Mouse (Mus musculus): Measurements from ENCODE around the gene Epn2. TPM values are rescaled to one million over a fixed set of nuclear protein-coding genes. Genes with fewer than 3 reads are reported as not detected.

Epn2 gene
- polyA plus RNA-seq, 1 experiment from 2014 or later, result 45.3 TPM

DNA sequence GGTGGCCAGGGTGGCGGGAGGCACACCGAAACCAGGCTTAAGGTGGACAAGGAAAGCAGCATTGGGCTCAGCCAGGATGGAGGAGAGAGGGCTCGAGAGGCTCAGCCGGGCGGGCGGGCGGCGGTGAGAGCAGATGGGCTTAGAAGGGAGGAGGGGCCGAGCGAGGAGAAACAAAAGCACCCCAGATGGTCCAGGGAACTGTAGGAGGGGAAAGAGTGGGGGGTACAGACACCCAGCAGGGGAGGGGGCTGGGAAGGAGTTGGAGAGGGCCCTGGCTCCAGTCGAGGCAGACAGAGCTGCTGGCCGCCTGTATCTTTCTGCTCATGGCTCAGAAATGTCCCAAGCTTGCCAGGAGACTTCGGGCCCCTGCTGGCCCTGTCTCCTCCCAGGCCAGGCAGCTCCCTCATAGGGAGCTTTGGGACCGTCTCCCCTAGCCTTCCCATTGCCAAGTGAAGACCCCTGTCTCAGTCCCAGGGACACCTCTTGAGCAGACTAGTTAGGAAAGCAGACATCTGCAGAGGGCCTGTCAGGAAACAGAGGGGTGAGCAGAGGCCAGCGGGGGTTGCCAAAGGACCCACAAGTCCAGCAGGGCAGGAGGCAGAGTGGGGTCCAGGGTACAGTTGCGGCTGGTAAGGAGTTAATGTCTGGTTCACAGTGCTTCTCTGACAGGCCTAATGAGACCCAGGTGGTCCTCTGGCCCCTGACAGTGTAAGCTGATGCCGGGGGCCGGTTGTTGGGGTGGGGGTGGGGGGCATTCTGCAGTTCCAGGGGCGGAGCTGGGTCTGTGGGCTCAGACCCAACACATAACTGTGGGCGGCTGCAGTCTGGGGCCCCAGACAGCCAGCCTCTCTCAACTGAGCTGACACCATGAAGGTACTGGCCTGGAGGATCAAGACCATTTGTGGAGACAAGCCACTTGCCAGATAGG lies 94.6 kb downstream of the Epn2 start, which contains the start of gene Mfap4:
Mfap4 (plus strand) TSS at position 819 of the 928 bp plus-strand sequence.
- H3K27me3 ChIP-seq, result no peaks in the 10 kb centered on the region
- H3K9ac ChIP-seq, result peak within 1 kb of the TSS; percentile 60
- ATAC-seq, result peak; percentile 89
- 7% methylated on average over 20 of the region's 20 CpGs for WGBS
- H3K27ac ChIP-seq, result peak within 1 kb of the TSS; percentile 99
- H3K4me3 ChIP-seq, result peak within 1 kb of the TSS; percentile 28
- H3K4me1 ChIP-seq, result peaks cover 57% of the 10 kb centered on the region
- H3K36me3 ChIP-seq (ENCODE audit: poor library complexity, severe bottlenecking), result peaks cover 29% of the 10 kb centered on the region
- H3K9me3 ChIP-seq (replicated peaks), result no peaks in the 10 kb centered on the region
- H3K4me2 ChIP-seq, result peak within 1 kb of the TSS; percentile 57

DNA sequence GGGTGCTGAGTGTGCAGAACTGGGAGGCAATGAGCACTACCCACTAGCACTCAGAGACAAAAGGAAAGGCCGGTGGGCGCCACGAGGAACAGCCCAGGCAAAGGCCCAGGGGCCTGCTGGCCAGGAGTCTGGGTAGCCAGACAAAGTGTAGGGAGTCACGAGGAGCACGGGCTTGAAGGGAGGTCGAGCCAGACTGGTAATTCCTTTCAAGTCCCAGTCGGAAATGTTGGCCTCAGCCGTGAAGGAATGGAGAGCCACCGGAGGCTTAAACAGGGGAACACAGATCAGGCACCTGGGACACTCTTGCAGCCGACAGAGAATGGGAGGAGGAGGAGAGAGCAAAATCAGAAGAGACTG lies 95.3 kb downstream of the Epn2 start:
- Histone ChIP-seq H3K27ac (peak overlapping the region; percentile 99), H3K4me3 (no peak overlapping the region), H3K27me3 (no peaks in the 10 kb centered on the region), H3K9me3 (replicated peaks) (no peaks in the 10 kb centered on the region), H3K36me3 (ENCODE audit: poor library complexity, severe bottlenecking) (peaks cover 22% of the 10 kb centered on the region), H3K4me1 (peaks cover 51% of the 10 kb centered on the region), H3K4me2 (peak overlapping the region; percentile 57), H3K9ac (peak overlapping the region; percentile 60)
- whole genome bisulfite sequencing, result 11% methylated on average over 10 of the region's 10 CpGs
- ATAC-seq, result peak; percentile 19; the same call in 1 of the 2 replicates

DNA sequence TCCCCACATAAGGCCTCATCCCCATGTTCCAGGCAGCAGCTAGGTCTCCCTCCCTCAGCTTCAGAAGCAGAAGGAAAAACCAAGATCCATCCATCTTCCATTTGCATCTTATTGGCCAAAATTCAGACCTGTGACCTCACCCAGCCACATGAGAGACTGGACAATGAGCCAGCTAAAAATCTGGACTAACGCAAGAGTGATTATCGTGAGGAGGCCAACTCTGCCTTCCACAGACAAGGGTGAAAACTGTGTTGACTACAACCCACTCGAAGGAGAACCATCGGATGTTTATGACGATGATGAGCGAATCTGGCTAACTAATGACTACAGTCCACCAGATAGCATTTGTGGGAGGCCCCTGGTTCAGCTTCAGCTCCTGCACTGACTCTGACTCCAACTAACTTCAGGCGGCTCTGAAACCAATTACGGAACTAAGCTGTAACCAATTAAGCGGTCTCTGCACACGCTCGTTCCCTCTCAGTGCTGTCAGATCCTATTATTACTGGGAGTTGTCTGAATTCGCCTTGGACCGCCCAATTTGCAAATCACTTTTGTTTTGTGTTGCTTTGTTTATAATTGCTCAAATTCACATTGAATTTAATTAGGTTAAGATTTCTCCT lies 96.2 kb downstream of the Epn2 start:
- peak overlapping the region; percentile 99 for H3K27ac ChIP-seq
- H3K4me2 ChIP-seq, result no peak overlapping the region
- no peaks in the 10 kb centered on the region for H3K27me3 ChIP-seq
- peaks cover 13% of the 10 kb centered on the region for H3K36me3 ChIP-seq (ENCODE audit: poor library complexity, severe bottlenecking)
- ATAC-seq, result no peak
- peaks cover 47% of the 10 kb centered on the region for H3K4me1 ChIP-seq
- no peak overlapping the region for H3K4me3 ChIP-seq
- WGBS, result 42% methylated on average over 13 of the region's 13 CpGs
- no peak overlapping the region for H3K9ac ChIP-seq
- no peaks in the 10 kb centered on the region for H3K9me3 ChIP-seq (replicated peaks)

DNA sequence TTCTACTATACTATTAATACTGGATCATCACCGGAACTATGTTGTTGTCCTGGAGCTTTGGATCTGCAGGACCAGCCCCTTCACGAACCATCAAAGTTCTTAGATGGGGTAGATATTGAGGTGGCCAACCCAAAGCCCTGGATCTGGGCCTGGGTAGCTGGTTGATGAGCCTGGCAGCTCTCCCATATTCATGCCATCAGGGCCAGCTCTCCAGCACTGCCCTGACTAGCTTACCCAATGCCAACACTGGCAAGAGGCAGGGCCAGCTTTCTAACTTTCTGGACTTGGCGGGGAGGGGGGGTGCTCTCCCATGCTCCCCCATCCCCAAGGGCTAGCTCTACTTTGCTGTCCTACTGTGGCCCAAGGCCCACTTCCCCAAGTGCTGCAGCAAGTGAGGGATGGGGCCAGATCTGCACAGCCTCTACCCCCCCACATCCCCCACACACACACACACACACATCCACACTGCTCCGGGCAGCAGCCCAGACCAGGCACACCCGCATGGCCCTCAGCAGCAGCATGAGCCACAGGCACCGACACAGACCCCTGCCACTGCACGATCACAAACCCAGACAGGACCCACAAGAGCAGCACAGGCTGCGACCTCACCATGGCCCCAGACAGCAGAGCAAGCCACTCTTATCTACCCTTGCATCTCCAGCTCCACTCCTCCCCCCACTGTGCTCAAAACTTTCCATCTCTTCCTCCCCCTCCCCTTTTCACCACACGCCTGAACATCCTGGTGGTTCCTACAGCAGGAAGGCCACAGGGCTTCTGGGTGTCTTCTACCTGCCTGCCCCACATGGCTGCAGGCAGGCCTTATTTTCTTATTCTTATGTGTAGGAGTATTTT lies 98.0 kb downstream of the Epn2 start:
- no peak overlapping the region for H3K27ac ChIP-seq
- no peaks in the 10 kb centered on the region for H3K9me3 ChIP-seq (replicated peaks)
- no peak overlapping the region for H3K4me2 ChIP-seq
- no peak for ATAC-seq
- no peak overlapping the region; the same call in 1 of the 2 replicates for H3K9ac ChIP-seq
- H3K4me1 ChIP-seq, result peaks cover 37% of the 10 kb centered on the region
- H3K4me3 ChIP-seq, result no peak overlapping the region
- no peaks in the 10 kb centered on the region for H3K27me3 ChIP-seq
- H3K36me3 ChIP-seq (ENCODE audit: poor library complexity, severe bottlenecking), result no peaks in the 10 kb centered on the region
- 85% methylated on average over 9 of the region's 9 CpGs for WGBS

DNA sequence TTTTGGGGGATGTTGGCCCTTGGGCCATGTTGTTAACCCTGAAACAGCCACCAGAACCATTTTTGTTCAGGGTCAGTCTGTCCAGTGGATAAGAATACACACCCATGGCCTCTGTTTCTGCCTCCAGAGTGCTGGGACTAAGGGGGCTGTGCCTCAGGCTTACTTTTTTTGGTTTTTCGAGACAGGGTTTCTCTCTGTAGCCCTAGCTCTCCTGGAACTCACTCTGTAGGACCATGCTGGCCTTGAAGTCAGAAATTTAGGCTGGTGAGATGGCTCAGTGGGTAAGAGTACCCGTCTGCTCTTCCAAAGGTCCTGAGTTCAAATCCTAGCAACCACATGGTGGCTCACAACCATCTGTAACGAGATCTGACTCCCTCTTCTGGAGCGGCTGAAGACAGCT lies 100.7 kb downstream of the Epn2 start:
- Histone ChIP-seq H3K4me2 (no peak overlapping the region), H3K4me3 (no peak overlapping the region), H3K27me3 (no peaks in the 10 kb centered on the region), H3K4me1 (peaks cover 11% of the 10 kb centered on the region), H3K9me3 (replicated peaks) (no peaks in the 10 kb centered on the region), H3K36me3 (ENCODE audit: poor library complexity, severe bottlenecking) (no peaks in the 10 kb centered on the region), H3K27ac (no peak overlapping the region), H3K9ac (no peak overlapping the region)
- WGBS, result 86% methylated on average over 4 of the region's 4 CpGs
- no peak for ATAC-seq

DNA sequence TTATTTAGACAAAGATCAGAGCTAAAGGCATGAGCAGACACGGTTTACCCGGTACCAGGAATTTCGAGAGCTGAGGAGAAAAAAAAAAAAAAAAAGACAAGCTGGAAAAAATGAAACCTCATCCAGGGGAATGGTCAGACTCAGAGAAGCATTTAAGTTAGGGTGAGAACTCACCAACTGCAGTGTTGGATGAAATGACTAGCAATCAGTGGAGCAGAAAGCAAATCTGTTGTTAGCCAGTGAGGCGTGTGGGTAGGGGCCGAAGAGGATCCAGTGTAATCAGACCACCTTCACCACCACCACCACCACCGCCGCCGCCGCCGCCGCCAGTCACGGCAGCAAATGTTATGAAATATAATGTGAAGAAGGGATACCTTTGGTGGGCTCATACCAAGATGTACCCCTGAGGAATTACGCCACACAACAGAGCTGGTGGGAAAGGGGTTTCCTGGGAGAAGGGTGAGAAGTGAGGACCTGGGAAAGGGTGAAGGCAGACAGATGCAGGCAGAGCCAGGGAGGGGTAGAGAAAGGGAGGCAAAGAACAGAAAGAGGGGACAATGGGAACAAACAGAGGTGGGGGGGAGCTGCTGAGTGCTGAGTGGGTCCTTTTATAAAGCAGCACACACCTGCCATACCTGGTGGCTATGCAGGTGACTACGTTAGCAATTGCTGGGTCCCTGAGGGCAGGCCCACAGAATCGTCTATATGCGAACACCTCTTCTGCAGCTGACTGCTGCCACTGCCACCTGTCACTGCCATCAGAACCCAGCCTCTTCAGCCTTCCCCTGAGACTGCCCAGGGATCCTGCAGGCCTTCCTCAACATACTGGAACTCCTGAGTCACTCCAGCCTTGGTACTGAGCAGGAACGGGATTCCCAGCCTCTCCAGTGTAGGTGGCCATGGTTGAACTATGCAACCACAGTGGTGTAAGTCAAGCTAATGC lies 101.7 kb downstream of the Epn2 start:
- Histone ChIP-seq H3K4me1 (peaks cover 10% of the 10 kb centered on the region), H3K27ac (no peak overlapping the region), H3K36me3 (ENCODE audit: poor library complexity, severe bottlenecking) (no peaks in the 10 kb centered on the region), H3K4me2 (peak overlapping the region; percentile 40), H3K9me3 (replicated peaks) (no peaks in the 10 kb centered on the region), H3K4me3 (no peak overlapping the region), H3K27me3 (no peaks in the 10 kb centered on the region), H3K9ac (0 out of 2 replicates have a peak overlapping the region, but pooled peaks have one; percentile 3)
- WGBS, result 43% methylated on average over 17 of the region's 17 CpGs
- ATAC-seq, result no peak

DNA sequence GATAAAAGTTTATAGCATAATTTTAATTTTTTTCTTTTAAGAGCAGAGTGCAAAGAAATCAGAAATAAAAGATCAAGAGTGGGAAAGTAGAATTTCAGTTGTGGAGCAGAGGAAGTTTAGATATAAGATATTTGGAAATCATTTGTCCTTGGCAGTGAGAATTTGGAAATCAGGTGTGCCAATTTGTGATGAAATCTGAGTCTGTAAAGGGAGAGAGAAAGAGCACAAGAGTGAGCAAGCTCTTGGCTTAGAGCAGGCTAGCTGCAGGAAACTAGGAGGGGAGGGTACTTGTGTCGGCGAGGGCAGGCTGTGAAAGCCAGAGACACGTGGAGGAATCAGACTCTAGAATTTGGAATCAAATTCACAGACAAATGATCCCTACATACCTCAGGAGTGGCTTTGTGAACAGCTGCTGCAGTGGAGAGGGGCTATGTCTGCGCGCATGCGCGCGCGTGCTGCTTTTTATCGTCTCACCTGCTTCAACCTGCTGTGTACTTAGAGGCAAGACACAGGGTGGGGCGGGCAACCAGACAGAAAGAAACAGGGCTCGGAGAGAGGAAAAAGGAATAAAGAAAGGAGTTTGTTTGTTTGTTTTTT lies 102.6 kb downstream of the Epn2 start:
- Histone ChIP-seq H3K9me3 (replicated peaks) (no peaks in the 10 kb centered on the region), H3K4me3 (0 out of 2 replicates have a peak overlapping the region, but pooled peaks have one; percentile 1), H3K27me3 (no peaks in the 10 kb centered on the region), H3K4me2 (peak overlapping the region; percentile 40), H3K9ac (peak overlapping the region; percentile 3; the same call in 1 of the 2 replicates), H3K36me3 (ENCODE audit: poor library complexity, severe bottlenecking) (no peaks in the 10 kb centered on the region), H3K27ac (no peak overlapping the region), H3K4me1 (peaks cover 10% of the 10 kb centered on the region)
- 43% methylated on average over 12 of the region's 12 CpGs for WGBS
- no peak for ATAC-seq

DNA sequence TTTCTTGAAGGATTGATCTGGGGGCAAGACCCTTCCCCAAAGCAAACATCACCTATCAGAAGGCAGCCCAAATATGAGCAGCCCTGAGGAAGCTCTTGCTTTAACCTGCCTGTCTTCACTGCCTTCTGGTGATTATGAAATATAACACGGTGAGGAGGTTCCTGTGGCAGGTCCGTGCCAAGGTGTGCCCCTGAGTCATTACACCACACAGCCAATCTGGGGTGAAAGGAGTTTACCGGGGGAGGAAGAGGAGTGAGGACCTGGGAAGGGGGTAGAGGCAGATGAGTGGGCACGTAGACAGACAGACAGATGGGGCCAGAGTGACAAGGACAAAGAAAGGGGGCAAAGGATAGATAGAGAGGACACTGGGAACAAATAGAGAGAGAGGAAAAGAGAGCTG lies 105.9 kb downstream of the Epn2 start:
- Histone ChIP-seq H3K36me3 (ENCODE audit: poor library complexity, severe bottlenecking) (no peaks in the 10 kb centered on the region), H3K9ac (no peak overlapping the region), H3K9me3 (replicated peaks) (no peaks in the 10 kb centered on the region), H3K4me1 (peaks cover 10% of the 10 kb centered on the region), H3K4me2 (no peak overlapping the region), H3K27ac (no peak overlapping the region), H3K27me3 (no peaks in the 10 kb centered on the region), H3K4me3 (no peak overlapping the region)
- ATAC-seq, result no peak
- 84% methylated on average over 4 of the region's 4 CpGs for WGBS

DNA sequence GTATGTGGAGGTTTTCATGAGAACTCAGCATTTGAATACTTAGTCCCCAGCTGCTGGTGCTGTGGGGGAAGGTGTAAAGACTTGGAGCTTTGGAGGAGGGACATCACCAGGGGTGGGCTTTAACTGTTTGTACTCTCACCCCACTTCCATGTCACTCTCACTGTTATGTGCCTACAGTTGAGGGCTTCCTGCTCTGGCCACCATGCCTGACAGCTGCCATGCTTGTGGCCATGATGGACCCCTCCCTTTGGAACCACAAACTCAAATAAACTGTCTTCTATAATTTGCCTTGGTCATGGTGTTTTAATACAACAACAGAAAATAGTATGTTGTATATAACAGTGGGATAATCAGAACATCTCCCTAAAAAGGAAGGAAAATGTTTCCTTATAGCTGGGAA lies 108.6 kb downstream of the Epn2 start:
- Histone ChIP-seq H3K4me3 (no peak overlapping the region), H3K4me2 (no peak overlapping the region), H3K9me3 (replicated peaks) (no peaks in the 10 kb centered on the region), H3K36me3 (ENCODE audit: poor library complexity, severe bottlenecking) (no peaks in the 10 kb centered on the region), H3K9ac (no peak overlapping the region), H3K27ac (no peak overlapping the region), H3K27me3 (no peaks in the 10 kb centered on the region), H3K4me1 (no peaks in the 10 kb centered on the region)
- no peak for ATAC-seq

DNA sequence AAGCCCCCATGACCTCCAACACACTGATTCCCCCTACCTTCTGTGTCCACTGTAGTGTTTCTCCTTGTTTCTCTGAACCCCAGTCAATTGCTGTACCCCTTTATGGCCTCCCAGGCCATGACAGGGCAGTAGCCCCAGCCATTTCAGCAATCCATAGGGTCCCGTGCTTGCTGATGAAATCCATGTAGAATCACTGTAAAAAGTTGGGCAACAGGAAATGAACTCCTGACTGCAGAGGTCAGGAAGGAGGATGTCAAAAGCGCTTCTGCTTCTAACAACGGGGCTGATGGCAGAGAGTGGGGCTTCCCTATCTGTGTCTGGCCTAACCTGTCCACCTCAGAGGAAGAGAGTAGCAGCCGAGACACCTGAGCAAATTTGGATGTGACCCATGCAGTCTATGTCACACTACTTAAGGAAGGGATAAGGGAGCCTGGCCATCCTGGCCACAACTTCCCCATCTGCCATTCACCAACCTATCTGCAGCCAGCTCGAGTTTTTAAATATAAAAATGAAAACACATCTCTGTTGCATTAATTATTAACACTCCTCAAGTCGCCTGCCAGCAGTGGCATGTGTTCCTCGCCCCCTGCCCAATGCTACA lies 110.1 kb downstream of the Epn2 start:
- no peaks in the 10 kb centered on the region for H3K36me3 ChIP-seq (ENCODE audit: poor library complexity, severe bottlenecking)
- WGBS, result 84% methylated on average over 7 of the region's 7 CpGs
- ATAC-seq, result no peak
- no peak overlapping the region for H3K4me3 ChIP-seq
- H3K9me3 ChIP-seq (replicated peaks), result no peaks in the 10 kb centered on the region
- no peak overlapping the region for H3K9ac ChIP-seq
- H3K4me2 ChIP-seq, result no peak overlapping the region
- no peak overlapping the region for H3K27ac ChIP-seq
- no peaks in the 10 kb centered on the region for H3K27me3 ChIP-seq
- H3K4me1 ChIP-seq, result no peaks in the 10 kb centered on the region

Measured in forebrain, embryonic 13.5 days (tissue).